Mouse (Mus musculus): ENCODE data around the gene Dpf3.

- no peak for TF ChIP-seq MAX (IDR thresholded peaks at IDR 0.05; ENCODE audit: low read depth)
- no peak for TF ChIP-seq MYOG (IDR thresholded peaks at IDR 0.05; ENCODE audit: control insufficient read depth in 1 of 3, insufficient read depth in 1 of 3, insufficient read length in 2 of 3, low read depth in 2 of 3)
- TF ChIP-seq USF1 (IDR thresholded peaks at IDR 0.05; ENCODE audit: low read depth): no peak
- TF ChIP-seq CEBPB (IDR thresholded peaks at IDR 0.05; ENCODE audit: insufficient read depth, poor library complexity, severe bottlenecking): no peak
- TF ChIP-seq MYOD1 (IDR thresholded peaks at IDR 0.05; ENCODE audit: control insufficient read depth in 1 of 3, insufficient read length in 2 of 3, low read depth in 2 of 3): no peak
Measured at GRCm38 (mm10) chr12:83206866-83207265, 280.6 kb downstream of the Dpf3 start.
